Mouse (Mus musculus): ENCODE results near the gene Ctcf. TPM values are rescaled to one million over a fixed set of nuclear protein-coding genes. Genes with fewer than 3 reads are reported as not detected.

Gene Ctcf
- total RNA-seq, 2 experiments from 2014 or later: 54.2 to 55.2 TPM

DNA sequence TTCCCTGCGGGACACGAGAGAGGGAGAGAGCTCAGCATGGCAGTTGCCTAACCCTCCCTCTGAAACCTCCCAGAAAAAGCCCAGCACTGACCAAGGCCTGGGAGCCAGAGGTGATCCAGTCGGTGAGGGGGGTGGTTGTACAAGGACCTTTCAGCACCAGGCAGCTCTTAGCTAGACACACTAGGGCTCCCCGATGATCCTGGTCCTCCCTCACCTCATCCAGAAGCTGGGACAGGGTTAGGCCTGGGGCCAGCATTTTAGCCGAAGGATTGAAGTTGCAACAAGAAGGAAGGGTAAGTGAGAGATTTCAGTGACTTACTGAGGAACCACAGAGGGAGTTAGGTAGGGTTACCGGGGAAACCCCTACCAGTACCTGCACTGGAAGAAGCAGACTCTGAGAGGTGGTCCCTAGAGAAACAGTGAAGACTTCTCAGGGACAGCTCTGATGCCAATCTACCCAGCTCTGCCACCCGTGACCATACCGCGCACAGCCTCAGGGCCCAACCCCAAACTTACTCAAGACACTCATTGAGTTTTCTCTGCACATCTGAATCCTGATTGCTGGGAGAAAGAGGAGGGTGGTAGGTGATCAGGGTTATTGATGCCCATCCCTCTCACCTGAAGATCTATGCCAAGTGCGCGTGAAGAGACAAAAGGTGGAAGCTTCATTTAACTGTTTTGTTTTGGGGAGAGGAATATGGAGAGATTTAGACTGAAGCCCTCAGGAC, 63.3 kb downstream of the Ctcf start:
- DNase-seq (ENCODE audit: low spot score in 2 of 2): no peak

DNA sequence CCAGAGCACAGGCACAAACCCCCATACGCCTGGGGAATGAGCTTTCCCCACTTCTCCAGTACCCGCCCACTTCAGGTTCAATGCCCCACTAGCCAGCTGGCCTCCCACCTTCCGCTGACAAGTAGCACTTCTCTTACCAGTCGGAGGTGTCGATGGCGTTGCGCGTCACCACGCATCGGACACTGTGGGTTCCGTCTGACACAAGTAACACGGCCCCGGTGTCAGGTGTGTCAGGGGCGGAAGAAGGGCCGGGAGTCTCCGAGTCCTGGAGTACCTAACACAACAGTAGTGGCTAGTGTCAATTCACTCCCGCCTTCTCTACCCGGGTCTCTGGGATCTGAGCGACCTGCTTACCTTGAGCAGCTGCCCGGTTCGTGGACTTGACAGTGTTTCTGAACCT, 64.2 kb downstream of the Ctcf start:
- no peak for DNase-seq (ENCODE audit: low spot score in 2 of 2)

DNA sequence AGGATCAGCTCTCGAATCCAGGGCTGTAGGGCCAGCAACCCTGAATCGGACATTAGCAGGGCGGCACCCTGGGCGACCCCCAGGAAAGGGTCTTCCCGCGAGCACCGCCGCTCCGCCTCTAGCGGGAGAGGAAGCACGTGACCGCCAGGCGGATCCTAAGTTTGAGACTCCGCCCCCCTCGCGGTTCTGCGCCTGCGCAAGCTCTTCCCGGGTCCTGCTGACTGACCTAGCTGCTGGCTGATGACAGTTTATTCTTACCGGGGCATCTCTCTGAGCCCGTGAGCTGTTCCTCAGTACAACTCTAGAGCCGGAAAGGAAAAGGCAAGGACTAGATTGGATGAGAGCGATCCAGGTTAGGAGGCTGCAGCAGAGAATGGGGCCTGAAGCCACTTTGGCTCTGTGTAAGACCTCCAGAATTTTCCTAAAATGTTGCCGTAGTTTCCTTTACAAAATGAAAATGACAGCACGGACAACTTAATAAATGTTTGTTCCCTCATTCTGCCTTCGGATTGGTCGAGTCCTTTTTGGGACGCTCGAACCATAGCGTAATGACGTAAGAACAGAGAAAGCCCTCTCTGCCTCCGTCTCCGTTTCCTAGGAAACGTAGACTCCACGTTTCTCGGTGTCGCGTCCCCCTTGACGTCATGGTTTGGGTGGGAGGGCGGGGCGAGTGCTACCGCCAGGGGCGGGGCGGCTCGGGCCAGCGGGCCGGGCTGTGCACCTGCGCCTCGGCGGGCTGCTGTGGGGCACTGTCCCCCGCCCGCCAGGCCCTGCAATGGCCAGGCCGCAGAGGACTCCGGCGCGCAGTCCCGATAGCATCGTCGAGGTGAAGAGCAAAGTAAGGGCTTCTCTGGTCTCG, 64.8 kb downstream of the Ctcf start, which contains the start of the genes Acd and Pard6a:
TSS of gene Acd (minus strand) at position 137 of the 859 bp plus-strand sequence.
TSS of gene Pard6a (plus strand) at position 183 of the 859 bp plus-strand sequence.
- peak; percentile 98 for DNase-seq (ENCODE audit: low spot score in 2 of 2)

DNA sequence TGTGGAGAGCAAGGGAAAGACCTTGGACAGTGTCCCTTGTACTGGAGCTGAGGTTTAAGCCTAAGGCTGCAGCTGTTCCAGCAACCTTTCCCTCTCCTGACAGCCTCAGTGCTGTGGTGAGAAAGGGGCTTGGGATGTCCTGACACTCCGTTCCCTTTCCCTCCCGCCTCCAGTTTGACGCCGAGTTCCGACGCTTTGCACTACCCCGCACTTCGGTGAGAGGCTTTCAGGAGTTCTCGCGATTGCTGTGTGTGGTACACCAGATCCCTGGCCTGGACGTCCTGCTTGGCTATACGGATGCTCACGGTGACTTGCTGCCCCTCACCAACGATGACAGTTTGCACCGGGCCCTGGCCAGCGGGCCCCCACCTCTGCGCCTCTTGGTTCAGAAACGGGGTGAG, 65.6 kb downstream of the Ctcf start:
- DNase-seq (ENCODE audit: low spot score in 2 of 2): no peak

DNA sequence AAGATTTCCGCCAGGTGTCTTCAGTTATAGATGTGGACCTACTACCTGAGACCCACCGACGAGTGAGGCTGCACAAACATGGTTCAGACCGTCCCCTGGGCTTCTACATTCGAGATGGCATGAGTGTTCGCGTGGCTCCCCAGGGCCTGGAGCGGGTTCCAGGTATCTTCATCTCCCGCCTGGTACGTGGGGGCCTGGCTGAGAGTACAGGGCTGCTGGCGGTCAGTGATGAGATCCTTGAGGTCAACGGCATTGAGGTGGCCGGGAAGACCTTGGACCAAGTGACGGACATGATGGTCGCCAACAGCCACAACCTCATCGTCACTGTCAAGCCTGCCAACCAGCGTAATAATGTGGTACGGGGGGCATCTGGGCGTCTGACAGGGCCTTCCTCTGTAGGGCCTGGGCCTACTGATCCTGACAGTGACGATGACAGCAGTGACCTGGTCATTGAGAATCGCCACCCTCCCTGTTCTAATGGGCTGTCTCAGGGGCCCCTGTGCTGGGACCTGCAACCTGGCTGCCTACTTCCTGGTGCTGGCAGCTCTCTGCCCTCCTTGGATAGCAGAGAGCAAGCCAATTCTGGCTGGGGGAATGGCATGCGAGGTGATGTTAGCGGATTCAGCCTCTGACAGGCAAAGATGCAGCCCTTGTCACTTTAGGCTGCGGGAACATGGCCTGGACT, 66.5 kb downstream of the Ctcf start:
- DNase-seq (ENCODE audit: low spot score in 2 of 2): no peak

DNA sequence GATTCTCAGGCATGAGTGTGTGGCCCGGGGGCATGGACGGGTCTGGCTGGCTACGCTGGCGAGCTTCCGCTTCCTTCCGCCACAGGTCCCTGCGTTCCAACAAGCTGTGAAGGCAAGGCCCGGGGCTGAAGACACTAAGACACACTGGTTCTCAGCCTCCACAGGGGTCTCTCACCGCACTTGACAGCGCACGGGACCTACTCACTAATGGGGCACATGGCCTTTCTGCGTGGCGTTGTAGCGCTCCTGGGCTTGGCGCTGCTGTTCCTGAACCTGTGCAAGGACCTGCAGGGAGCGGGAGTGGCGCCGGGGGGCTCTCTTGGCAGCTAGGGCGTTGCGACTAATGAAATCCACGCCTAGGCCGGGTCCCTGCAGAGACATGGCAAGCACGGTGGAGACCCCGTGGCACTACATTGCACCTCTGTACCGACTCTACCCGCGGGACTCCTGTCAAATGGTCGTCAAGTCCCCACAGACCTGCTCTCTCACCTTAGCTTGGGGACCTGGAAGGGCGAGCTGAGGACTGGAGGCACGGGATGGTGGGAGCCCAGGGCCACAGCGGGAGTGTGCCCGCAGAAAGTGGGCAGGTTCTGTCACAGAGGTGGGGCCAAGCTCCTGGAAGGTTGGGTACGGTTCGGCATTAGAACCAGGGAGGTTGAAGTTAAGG, 67.9 kb downstream of the Ctcf start:
- DNase-seq (ENCODE audit: low spot score in 2 of 2): no peak

DNA sequence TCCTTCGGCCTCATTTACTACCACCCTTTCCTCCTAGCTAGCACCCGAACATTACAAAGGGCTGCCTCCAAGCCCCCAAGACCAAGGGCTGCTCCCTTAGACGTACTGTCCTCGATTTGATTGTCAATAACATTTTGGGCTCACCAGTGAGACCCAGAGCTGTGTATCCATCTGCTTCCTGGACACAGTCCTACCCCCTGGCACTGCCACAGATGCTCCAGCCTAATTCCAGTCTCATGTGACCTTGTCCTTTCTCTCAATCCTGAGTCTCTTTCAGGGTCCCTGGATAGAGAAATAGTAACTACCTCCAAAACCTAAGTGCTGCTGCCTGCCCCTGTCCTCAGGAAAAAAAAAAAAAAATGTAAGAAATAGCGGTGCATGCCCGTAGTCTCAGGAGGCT, 68.6 kb downstream of the Ctcf start:
- DNase-seq (ENCODE audit: low spot score in 2 of 2): no peak

DNA sequence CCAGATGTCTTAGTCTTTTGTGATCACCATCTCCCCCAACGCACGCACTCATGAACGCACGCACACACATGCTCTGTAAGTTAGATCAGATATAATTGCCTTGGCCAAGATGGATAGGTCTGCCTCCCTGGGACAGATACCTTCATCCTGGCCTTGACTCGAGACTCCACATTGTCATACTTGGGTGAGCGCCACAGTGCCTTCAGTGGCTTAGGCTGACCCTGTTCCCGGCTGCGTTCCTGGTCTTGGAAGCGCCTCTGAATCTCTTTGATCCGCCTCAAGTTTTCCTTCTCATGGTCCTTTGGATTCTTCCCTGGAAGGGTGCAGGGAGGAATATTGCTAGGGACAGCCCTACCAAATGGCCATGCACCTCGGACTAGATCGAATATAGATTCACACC, 70.1 kb downstream of the Ctcf start:
- no peak for DNase-seq (ENCODE audit: low spot score in 2 of 2)

DNA sequence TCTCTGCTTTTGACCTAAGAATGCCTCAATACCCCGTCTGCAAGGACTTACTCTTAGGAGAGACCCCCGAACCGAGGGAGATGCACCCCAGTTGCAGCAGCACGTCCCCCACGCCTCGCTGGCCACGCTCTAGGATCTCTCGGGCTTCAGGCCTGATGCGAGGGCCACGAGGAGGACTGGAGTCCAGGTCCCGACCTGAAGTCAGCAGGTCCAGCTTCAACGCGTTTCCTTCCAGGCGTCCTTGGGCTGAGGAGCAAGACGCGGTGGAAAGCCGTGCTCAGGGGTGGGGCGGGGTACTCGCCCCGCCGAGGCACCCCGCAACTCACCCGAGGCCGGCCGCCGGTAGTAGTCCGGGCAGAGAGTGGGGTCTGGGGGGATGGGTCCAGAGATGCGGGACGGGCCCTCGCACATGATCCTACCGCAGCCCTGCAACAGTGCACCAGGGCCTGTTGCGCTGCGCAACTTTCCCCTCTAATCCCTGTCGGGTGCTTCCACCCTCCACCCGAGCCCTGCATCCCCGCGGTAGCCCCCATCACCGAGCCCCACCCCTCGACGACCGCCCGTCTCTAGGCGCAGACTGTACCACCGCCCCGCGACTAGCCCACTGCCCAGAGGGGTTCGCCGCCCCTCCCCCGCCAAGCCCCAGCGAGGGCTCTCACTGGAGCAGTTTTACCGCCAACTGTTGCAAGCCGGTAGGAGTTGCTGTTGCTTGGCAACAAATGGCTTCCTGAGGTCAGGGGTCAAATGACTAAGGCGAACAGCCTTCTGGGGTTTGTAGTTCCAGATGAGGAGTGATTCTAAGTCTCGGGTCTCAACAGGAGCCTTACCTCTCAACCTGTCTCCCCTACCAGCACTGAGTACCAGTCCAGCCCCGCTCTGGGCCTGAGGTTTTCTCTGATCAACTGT, 71.4 kb downstream of the Ctcf start, which contains the start of the genes 4933405L10Rik and Enkd1:
TSS of gene 4933405L10Rik (plus strand) at position 158 of the 906 bp plus-strand sequence.
TSS of gene Enkd1 (minus strand) at position 713 of the 906 bp plus-strand sequence.
- DNase-seq (ENCODE audit: low spot score in 2 of 2): peak; percentile 69 to 75

DNA sequence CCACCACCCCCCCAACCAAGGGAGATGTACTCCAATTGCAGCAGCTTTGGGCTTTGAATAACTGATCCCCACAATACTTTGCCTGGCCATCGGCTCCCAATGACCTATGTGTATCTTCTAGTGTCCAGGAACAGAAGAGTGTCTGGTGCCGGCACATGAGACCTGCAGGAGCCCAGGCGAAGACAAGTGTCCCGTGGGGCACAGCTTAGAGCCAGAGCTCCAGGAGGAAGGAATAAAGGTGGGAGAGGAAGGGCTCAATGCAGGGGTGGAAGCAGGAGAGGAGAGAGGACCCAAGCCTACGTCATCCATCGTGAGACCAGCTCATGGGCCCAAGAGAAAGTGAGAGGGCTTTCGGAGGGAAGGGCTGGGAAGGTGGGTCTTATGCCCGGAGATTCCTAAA, 72.3 kb downstream of the Ctcf start:
- no peak for DNase-seq (ENCODE audit: low spot score in 2 of 2)

DNA sequence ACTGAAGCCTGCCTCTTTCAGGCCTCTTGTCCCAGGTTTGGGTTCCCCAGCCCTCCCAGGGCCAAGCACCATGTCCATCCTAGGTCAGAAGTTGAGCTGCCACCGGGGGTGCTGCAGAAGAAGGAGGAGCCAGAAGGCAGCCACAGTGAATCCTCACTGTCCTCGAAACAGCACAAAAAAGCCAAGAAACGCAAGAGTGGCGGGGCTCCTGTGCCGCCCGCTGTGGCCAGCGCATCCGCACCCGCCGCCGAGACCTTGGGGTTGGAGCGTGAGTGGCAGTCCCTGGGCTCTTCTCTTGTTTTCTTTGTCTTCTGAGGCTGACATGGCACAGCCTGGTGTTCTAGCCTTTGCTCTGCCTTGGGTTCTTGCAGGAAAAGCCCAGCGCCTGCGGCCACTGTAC, 72.9 kb downstream of the Ctcf start:
- DNase-seq (ENCODE audit: low spot score in 2 of 2): no peak

DNA sequence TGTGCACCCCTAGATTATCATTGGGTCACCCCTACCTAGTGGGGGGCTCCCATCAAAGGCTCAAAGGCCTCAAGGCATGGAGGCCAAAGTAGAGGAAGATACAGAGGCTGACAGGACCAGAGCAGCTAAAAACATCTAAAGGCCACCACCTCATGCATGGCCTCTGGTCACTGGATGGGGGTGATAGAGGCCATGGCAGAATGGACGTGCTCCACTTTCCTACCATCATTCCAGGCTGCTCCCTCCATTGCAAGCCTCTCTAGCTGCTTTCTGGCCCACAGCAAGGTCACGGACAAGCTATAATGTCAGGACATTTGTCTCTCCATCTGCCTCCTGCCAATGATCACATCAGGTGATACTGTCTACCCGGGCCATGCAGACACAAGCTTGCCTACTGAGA, 75.9 kb downstream of the Ctcf start:
- DNase-seq (ENCODE audit: low spot score in 2 of 2): no peak

DNA sequence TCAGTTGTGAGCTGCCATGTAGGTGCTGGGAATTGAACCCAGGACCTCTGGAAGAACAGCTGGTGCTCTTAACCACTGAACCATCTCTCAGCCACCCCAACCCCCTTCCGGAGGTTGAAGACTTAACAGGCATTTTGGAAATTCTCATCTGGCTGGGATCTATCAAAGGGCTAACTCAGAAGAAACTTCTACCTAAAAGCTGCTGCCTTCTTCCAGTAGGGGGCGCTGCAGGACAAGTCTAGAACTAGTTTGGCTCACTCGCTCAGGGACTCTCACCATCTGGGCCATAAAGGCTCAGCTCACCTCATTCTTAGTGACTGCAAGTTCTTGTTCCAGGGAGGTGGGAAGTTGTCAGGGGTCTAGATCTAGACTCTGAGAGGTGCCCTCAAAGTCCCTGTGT, 77.8 kb downstream of the Ctcf start:
- DNase-seq (ENCODE audit: low spot score in 2 of 2): peak; percentile 90 to 92

DNA sequence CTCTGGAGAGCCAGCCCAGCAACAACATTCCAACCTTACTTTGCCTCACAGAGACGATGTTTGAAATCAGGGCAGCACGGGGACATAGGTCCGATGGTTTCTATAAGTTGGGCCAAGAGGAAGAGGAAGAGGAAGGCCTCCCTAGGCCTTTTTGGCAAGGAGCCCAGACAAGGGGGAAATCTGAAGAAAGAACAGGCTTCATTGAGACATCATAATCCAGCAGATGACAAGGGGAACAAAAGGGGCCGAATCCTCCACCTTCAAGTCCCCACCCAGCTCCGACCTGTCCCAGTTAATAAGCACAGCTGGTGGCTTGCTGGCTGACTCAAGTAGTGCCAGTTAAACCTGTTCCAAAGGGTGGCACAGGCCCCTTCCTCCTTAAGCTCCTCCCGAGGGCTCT, 78.7 kb downstream of the Ctcf start:
- DNase-seq (ENCODE audit: low spot score in 2 of 2): no peak

DNA sequence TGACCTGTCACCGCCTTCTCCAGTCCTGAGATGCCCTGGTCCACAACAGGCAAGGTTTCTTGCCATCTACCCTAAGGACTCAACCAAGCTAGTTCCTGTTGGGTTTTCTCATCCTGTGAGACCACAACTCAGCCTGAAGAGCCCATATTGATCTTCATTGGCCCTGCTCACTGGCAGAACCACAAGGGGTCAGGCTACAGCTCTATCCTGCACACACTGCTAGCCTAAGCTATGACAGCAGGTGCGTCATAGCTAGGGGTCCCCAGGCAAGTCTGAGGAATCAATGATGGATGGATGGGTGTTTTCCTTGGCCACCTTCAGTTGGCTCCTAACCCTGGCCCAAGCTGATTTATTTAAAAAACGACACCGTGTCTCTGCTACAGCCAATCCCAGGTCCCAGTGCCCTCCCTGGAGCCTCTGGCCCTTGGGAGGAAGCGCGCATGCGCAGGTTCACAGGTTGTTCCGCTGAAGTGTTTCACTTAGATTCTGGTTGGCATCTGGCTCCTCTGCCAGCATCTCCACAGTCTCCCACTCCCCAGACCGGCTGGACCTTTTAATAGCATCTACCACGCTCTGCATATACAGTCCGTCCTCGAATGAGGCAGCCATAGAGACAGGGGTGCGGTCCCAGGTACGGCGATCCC, 80.1 kb downstream of the Ctcf start:
- DNase-seq (ENCODE audit: low spot score in 2 of 2): no peak

DNA sequence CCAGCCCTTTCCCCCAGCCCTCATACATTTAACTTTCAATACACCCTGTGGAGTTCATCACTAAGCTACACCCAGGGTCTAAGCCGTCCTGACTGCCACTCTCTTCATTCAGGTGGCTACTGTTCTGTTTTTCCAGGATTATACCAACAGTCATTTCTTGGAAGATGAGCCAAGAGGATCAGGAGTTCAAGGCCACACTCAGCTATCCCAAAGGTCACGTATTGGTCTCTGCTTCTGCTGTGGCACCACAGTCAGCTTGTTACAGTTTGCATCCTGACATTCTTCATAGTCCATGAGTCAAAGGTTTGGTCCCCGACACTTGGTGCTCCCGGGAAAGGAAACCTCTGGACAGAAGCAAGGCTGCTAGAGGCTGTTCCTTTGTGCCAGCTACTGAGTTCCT, 83.3 kb downstream of the Ctcf start:
- no peak for DNase-seq (ENCODE audit: low spot score in 2 of 2)

DNA sequence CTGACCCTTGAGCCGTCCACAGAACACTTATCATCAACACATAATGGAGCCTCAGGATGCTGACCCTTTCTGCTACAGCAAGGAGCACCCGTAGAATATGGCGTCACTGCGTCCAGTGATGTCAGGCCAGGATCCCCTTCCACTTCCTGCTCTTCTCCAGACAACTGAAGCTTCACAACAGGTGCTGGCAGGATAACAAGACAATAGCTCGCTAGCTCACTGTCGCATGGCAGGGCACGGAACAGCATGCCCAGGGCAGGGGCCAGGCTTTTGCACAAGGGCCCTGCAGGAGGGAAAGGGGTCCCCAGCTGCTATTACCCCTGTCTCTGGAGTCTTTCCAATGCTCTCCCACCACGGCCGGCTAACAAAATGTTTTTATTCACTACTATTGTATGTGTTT, 86.5 kb downstream of the Ctcf start:
- DNase-seq (ENCODE audit: low spot score in 2 of 2): no peak

DNA sequence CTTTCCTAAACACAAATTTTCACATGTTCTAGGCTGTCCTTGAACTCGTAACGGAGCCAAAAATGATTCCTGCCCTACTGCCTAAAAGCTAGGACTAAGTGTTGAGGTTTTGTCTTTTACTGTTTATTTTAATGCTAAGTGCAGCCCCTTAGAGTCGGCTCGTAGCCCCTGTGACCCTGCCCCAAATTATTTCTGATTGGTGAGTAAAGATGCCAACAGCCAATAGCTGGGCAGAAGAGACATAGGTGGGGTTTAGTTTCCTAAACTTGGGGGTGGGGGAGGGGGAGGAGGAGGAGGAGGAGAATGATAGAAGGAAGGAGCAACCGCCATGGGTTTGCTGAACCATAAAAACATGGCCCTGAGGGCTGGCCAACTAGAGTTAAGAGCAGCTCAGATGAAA, 89.4 kb downstream of the Ctcf start:
- DNase-seq (ENCODE audit: low spot score in 2 of 2): no peak

DNA sequence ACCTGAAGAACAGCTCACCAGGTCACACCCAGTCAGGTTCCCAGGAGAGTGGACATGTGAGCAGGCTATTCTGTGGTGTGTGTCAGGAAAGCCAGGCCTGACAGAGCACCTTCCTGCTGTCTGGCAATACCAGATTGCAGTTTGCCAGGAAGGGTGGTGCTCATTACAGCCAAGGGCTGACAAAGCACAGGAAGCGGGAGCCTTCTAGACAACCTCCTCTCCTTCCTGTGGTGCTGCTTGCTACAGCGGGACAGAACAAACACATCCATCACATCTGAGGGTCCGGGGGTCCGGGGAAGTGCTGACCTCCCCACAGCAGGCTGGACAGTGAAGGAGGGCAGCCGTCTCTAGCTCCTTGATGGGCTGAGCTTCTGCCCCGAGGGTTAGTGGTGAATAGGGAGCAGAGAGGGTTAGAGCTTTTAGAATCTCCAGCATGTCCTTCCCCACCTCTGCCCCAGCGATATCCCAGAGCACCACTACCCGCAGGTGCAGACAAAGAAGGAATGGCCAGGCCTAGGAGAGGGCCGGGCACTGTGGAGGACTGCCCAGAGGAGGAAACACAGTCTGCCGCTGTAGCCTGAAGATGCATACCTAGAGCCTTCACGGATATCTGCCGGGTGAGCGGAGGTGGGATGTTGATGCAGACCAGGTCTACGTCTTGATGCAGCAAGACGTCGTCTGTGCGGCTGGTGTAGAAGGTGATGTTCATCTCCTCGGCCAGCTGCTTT, 91.2 kb downstream of the Ctcf start:
- DNase-seq (ENCODE audit: low spot score in 2 of 2): no peak

Data from adrenal gland, adult 18-20 months (tissue).